Mouse (Mus musculus): ENCODE data around the gene Syt2.

Gene Syt2

DNA sequence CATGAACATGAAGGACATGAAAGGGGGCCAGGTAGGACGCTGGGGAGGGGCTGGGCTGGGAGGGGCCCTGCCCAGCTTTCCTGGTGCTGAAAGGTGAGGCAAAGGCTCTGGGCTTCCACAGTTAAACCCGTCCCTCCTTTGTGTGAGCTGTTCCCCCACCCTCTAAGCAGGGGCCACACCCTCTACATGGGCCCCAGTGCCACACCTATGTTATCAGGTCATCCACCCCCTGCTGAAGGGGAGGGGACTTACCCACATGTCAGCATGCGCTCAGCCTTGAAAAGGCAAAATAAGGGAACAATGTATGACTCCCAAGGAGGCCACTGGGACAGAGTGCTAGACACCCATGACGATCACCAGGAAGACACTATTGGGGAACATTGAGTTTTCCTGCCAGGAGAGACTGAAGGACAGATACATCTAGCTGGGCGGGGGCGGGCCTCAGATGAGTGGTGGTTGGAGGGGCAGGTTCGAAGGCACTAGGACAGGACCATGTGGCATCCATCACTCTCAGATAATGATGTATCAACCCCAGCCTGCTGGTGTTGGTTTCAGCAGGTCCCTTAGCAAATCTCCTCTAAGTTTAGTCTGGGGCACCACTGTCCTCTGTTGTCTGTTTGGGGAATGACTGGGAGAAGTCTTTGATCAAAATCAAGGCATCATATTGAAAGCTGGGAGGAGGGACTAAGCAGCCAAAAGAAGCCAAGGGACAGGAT is 95.6 kb downstream of the Syt2 start:
- WGBS, result 88% methylated on average over 7 of the region's 7 CpGs

DNA sequence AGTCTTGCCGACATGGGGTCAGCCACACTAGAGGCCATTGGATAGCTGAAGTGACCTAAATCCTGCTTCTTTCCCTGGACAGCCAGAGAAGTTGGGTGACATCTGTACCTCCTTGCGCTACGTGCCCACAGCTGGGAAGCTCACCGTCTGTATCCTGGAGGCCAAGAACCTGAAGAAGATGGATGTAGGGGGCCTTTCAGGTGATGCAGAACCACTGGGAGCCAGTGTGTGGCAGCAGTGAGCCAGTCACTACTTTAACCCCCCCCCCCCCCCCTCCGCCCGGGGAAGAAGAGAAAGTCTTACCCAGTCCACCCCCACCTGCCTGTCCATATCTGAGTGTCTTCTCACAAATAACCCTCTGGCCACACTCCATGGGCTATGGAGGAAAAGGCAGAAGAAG is 99.2 kb downstream of the Syt2 start:
- WGBS, result 56% methylated on average over 5 of the region's 6 CpGs

DNA sequence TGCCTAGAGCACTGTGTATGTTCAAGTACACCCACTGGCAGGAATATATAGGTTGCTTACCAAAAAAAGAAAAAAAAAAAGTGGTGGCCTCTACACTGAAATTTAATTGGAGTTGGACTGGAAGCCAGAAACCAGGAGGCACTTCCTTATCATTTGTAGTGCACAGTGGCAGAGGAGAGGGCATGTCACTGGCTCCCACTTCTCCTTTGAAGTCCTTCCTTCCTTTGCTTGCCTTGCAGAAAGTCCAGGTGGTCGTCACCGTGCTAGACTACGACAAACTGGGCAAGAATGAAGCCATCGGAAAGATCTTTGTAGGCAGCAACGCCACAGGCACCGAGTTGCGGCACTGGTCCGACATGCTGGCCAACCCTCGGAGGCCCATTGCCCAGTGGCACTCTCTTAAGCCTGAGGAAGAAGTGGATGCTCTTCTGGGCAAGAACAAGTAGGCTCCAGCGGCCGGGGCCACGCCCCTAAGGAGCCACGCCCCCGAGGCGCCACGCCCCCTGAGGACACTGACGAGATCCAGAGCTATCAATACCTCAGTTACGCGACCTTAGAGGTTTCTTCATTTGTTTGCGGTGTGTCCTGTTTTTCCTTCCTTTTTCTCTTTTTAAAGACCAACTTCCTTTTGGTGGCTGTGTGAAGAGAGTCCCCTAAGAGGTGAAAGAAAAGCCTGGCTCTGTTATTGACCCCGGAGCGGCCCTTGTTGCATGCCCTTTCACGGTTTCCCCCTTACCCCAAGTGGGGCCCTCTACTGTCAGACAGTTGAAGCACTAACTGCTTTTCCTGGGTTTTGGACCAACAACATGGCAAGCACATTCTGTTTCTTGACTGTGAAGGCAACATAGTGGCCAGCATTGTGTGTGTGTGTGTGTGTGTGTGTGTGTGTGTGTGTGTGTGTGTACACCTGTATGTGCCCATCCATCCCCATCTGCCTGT is 101.0 kb downstream of the Syt2 start:
- WGBS, result 27% methylated on average over 23 of the region's 23 CpGs

DNA sequence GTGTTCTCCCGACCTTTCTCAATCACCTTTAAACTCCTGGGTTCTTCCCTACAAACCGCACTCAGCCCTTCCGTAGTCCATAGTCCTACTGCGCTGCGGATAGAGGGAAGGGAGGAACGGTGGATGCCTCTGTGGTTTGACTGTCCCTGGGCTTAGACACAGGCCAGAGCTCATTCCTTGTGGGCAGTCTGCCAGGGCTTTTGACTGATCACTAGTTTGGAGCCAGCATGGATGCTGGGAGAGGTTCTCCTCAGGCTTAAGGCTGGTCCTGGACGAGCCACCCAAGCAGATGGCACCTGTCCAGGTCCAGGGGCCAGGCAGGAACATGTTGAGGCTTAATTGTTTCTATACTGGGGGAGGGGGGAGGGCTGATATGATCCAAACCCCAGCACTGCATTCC is 103.4 kb downstream of the Syt2 start:
- WGBS, result 74% methylated on average over 7 of the region's 7 CpGs

DNA sequence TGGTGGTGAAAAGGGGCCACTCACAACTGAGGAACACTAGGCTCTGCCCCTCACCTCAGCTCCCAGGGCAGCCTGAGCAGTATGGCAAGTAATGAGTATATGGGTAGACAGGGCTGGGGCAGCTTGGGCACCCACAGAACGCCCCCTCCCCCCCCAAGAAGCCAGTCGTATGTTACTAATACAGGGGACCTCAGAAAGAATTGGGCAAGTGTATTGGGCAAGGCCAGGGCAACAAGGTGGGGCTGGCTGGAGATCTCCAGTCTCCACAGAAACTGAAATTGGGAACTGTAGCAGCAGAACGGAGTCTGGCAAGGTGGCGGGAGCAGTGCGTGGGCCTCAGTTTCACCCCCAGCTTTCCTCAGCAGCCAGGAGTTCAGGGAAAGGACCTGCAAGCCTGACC is 106.0 kb downstream of the Syt2 start:
- WGBS, result 74% methylated on average over 5 of the region's 5 CpGs

DNA sequence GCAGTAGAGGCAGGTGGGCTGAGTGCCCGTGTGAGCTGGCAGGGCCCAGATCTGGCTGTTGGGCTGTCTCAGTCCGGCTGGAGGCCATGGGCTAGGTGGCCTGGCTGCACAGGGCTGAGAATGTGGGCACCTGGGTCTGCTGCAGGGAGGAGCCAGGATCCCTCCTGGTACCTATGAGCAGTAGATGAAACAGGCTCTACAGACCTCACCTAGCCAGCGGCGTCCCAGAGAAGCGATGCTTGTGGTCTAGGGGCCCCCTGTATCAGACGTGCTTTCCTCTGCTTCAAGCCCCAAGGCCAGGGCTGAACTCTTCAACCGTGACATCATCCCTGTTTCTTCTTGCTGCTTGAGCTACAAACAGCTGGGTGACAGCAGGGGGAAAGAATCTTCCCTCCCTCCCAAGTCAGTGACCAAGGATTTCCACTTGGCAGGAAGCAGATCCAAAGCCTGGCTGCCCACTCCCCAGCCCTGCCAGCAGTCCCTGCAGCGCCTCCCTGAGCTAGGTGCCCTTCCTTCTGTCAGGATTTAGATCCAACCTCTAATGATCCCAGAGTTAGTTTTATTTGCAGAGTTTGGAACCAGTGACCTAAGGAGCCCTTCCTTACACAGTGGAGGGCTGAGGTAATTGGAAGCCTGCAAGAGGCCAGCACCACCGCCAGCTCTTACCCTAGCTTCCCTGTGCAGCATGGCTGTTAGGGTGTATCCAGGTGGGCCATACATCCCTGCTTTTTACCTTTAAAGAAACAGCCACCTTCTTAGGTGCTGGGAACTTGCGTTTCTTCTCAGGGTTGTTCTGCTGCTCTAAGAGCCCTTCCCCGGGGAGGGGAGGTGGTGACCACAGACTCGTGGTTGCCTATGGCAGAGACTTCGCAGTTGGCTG is 107.5 kb downstream of the Syt2 start:
- 78% methylated on average over 13 of the region's 13 CpGs for WGBS

DNA sequence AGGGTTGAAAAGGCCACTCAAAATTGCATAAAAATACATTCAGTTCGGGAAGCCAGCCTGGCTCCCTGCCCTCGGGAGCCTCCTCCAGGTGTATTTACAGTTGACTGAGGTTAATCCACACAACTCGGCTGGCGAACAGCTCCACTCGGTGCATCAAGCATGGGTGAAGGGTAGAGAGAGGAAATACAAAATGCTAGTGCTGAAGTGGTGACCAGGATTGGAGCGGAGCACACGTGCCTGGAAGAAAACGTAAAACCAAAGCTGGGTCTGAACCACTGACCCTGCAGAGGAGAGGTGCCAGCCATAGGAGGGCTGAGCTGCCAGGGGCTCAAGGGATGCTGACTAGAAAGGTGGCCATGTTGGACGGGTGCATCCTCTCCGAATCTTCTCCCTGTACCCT is 108.3 kb downstream of the Syt2 start:
- 87% methylated on average over 10 of the region's 10 CpGs for WGBS

DNA sequence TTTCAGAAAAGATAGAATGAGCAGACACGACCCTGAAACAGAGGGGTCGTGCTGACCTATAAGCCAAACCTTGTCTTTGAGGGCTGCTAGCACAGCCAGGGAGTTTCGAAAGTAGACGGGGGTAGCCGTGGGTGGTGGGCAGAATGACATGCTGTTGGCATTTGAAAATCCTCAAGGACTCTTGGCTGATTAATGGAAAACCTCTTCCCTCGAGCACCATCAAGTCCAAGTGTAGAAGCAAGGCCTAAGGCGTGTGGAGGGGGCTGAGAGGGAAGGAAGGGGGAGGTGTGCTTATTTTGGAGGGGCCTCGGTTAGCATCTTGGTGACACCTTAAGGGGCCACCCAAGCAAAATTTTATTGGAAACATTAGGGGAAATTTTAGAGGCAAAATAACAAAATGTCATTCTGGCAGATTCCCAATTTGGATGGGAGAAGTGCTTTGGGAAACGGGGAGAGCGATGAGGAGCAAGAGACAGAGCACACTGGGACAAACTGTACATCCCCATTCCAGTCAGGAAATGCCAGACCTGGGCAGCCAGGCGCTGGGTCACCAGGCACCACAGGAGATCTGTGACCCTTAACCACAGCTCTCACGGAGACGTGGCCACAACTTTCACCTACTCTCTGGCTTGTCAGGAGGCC is 109.2 kb downstream of the Syt2 start:
- WGBS, result 72% methylated on average over 13 of the region's 13 CpGs

DNA sequence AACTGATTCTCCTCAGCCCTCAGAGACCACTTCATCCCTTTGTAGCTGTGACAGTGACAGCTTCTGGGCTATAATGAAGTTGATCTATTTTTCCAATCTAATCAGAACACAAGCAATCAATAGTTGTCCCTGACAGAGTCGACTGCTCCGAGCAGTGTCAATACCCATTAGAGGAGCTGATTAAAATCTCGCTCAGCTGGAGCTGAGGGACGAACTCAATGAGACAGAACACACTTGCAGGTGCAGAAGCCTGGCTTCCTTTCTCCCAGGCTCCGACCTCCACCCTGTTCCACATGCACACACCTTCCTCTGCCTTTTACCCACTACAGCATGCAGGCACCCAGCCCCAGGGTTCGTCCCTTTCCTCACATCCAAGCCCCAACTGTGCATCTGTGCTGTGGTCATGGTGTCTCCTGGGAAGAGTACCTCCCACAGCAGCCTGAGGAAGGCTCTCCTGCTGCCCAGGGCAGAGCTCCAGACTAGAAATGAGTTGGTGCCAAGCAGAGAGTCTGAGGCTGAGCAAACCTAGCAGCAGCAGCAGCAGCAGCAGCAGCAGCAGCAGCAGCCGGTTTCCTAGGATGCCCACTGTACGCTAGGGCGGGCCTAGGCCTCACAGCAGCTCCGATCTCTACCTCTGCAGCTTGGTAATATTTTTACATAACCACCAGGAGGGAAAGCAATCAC is 109.9 kb downstream of the Syt2 start:
- WGBS, result 73% methylated on average over 10 of the region's 10 CpGs

DNA sequence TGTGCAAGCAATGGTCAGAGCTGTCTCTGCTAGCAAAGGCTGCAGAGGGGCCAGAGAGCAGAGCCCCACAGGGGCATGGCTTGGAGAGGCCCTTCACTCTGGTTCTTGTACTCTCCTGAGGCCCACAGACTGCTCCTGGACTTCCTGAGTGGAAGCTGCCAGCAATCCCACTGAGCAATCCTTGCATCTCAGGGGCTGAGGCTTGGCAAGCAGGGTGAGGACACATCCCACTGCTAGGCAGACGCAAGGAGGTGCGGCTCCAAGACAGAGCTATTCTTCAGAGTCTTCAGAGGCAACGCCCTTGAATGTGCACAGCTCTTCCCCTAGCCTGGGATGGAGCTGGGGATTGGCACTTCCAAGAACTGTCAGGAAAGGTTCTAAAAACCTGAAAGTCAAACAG is 110.8 kb downstream of the Syt2 start:
- 51% methylated on average over 3 of the region's 3 CpGs for WGBS

DNA sequence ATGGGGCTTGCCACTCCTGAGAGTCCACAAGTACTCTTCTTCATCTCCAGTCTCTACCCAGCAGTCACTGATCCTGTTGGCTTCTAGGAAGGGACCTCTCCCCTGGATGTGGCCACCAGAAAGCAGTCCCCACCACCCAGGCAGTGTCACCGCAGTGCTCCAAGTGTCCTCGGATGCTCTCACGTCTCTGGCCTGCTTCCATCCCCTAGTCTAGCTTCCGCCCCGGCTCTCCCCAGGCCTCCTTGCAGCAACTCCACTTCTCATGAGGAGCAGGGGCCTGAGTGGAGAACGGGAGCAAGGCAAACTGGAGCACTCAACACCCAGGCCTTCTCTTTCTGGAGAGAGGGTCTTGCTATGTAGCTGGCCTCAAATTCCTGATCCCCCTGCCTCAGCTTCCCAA is 112.7 kb downstream of the Syt2 start:
- 70% methylated on average over 6 of the region's 6 CpGs for WGBS

DNA sequence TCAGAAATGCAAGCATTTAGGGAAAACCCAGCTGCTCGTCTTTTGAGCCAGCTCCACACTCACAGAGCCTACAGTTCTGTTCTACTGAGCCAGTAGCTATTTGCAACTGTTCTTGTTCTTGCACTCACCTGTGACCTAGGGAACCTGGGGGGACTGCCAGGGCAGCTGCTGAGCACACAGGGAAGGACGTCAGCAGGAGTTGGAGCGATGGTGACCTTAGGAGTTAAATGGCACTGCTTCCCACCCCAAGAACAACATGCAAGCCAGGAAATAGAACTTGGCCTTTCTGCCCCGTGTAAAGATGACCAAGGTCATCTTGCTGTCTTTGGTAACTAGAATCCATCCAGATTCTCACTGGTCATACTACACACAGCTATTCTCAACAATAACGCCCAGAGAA is 114.2 kb downstream of the Syt2 start:
- 87% methylated on average over 5 of the region's 5 CpGs for WGBS

DNA sequence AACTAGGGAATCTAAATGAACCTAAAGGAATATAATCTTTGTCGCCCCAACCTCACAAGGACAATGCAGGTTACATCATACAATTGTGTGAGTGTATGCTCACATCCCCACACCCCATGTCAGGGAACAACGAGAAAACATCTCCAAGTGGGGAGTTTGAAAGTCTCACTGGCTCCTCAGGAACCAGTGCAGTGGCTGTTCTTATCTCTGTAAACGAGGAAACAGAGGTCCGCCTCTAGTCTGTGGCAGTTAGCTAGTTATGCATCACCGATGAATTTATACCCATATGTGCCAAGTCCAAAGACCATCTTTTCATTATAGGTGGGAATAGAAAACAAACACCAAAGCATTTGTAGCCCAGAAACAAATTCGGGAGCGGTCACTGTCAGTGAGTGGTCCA is 115.1 kb downstream of the Syt2 start:
- WGBS, result 92% methylated on average over 7 of the region's 7 CpGs

DNA sequence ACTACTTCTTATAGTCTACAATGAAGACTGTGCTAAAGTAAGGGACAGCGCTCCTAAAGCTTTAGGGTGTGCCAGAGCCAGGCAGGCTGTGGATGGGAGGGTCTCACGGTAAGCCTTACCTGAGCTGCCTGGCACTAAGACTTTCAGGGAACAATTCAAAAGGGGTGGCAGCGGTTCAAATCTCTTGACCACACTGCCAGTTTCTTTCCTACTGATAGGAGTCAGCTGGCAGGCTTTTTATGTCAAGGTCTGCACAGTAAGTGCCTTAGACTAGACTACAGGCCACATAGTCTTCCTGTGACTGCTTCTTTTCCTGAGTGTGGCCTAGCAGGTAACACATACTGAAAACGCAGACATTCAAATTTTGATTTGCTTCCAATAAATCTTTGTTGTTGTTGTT is 116.8 kb downstream of the Syt2 start:
- WGBS, result 94% methylated on average over 4 of the region's 4 CpGs

DNA sequence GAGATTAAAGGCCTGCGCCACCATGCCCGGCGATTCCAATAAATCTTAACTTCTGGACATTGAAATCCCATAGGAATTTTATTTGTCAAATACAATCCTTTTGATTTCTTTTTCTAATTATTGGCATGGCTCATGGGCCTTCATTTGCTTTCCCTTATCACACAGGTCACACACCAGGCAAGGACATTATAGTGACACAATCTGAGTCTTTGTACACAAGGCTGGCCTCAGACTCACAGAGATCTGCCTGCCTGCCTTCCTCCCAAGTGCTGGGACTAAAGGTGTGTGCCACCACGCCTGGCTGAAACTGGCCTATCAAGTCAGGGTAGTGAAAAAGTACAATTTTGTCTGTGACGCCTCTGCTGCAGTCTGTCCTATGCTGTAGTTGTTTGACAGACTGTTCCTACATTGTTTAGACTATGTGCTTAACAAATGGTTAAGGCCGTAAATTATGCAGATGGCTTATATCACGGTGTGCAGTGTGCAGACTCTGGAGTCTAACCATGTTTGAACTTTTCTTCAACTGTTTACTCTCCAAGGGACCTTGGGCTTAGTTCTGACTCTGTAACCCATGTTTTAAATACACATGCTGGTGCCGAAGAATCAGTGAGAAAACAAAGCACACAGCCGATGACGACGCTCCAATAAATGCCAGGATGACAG is 117.4 kb downstream of the Syt2 start:
- WGBS, result 92% methylated on average over 11 of the region's 11 CpGs

DNA sequence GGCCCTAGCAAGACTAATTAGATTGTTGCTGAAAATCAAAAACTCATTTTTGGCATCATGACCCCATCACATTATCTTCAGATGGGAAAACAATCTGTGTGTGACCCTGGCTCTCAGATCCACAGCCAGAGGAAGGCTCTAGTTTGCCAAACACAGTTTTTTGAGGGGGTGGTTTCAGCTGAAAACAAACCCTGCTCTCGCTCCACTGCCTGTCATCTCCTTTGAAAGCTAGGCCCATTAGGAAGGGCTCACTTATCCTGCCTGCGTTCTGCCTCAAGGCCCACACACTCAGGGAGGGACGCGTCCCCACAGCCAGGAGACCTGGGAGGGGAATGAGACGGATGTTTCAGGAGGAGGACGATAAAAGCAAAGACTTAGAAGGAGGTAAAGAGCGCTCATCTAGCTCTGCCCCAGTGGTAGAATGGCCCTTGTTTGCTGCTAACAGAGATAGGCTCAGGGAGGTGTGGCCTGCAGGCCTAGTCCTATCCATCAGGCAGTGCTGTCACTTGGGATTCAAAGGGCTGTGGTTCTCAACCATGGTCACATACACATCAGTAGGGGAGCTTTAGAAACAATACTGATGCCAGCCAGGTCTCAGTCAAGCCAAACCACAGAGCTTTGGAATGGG is 118.5 kb downstream of the Syt2 start:
- 61% methylated on average over 7 of the region's 7 CpGs for WGBS

DNA sequence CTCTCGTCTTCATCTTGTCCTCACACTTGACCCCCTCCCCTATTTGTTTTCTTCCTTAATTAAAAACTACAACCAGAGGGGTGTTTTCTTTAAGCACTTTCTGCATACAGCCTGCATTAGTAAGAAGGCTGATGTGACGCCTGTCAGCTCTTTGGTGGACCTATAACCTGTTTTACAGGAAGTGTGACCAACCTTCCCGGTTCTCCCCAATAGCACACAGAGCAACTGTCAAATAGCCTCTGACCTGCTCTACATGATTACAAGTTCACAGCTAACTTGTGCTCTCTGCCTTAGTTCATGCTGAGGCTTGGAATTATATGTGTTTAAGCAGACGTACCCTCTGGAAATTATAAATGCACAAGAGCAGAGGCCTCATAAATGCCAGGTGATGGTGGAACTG is 120.0 kb downstream of the Syt2 start:
- 92% methylated on average over 4 of the region's 4 CpGs for WGBS

DNA sequence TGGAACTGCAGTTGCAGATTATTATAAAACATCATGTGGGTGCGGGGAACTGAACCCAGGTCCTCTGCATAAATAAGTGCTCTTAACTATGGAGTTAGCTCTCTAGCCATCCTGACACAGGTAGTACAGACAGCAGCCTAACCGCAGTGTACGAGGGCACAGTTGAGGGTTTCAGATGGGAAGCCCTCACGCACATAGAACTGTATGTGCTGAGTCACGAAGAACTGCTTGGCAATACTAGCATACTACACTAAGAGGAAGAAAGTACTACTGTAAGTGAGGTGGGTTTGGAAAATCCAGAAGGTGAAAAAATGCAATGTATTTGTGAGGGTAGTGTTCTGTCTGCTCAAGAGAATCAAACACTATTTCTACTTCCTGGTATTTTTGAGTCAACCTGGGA is 123.8 kb downstream of the Syt2 start:
- 83% methylated on average over 5 of the region's 5 CpGs for WGBS

DNA sequence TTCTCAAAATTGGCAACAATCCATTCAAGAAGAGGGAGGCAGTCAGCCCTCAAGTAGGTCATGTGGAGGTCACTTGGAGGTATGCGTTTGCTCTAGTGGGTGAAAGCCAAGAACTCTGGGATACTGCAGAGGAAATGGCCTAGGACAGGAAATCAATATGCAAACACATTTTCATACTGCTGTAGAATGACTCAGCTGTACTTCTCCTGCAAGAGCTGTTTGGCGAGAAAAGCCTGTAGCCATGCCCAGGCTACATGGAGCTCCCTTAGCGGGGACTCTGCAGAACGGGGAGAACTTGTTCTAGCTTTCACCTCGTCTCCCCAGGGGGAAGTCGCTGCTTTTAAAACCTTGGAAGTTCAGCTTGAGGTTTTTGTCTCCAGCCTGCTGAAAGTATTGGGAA is 124.9 kb downstream of the Syt2 start:
- 37% methylated on average over 6 of the region's 6 CpGs for WGBS

DNA sequence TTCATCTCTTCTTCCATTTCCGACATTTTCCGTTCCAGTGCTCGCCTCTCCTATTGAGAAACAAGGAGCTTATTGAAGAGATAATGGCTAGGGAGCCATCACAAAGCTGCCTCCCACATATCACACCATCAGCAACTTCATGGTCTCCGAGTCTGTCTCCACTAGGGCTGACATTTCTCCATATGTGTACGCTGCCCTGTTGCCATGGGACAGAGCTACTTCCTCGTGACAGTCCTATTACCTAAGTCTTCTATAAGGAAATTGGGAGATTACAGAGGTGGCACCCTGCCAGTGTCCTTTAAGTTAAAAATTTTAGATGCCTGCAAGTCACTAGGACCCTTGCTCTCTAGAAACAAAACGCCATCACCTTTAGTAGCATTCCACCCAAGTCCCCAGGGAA is 125.5 kb downstream of the Syt2 start:
- 85% methylated on average over 7 of the region's 7 CpGs for WGBS

Data from cerebral cortex, adult 2 months (tissue).